Mouse (Mus musculus) cortical plate, adult 2 months (tissue): ENCODE data around the gene Tnrc6a.

Experiments
- CTCF ChIP-seq: fragments of 200-500 bp; IDR thresholded peaks from 2 replicates; pipeline ENCODE4 v1.5.1; 2011; ENCODE audit warnings: mild to moderate bottlenecking, control low read depth, low read length; ENCODE audit not compliant: insufficient read depth; ENCODE audit errors: extremely low read depth
- POLR2A ChIP-seq: fragments of 200-500 bp; IDR thresholded peaks from 2 replicates; pipeline ENCODE4 v1.6.1; 2011; ENCODE audit warnings: mild to moderate bottlenecking, low read length, control low read depth; ENCODE audit not compliant: insufficient read depth; ENCODE audit errors: extremely low read depth

GRCm38 (mm10) chr7:123138001-123138400 is 14.3 kb downstream of the Tnrc6a start:
- no peak for TF ChIP-seq CTCF
- TF ChIP-seq POLR2A: no peak
